Mouse (Mus musculus) cerebellum, postnatal 4 days (tissue): Measurements from ENCODE around the gene Sgsh.

Experiments
- DNase-seq, 2 experiments: peaks; one replicate each; pipeline ENCODE4 v3.0.0; 2022; ENCODE audit warnings: low spot score in 2 of 2, mixed read lengths in 1 of 2

Gene Sgsh

DNA sequence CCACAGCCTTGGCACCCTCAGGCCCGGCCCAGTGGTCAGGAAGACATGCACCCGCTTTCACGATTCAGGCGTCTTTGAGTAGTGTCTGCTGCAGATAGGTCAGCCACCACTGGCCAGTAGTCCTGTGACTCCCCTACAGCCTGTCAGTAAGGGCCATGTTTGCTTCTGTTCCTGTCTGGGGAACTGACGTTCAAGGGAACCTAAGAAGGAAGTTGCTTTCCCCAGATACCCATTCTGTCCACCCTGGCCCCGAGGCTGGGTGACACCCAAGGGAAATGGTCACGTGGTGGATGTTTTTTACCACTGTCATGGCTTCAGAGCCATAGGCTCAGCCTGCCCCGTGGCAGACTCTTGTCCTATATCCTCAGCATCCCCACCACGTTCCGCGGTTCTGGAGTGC lies 22.0 kb upstream of the Sgsh start:
- peak in 1 of 2 experiments; percentile 13 for DNase-seq

- no peak for DNase-seq
Measured at GRCm38 (mm10) chr11:119375425-119375824, 20.1 kb upstream of the Sgsh start.

DNA sequence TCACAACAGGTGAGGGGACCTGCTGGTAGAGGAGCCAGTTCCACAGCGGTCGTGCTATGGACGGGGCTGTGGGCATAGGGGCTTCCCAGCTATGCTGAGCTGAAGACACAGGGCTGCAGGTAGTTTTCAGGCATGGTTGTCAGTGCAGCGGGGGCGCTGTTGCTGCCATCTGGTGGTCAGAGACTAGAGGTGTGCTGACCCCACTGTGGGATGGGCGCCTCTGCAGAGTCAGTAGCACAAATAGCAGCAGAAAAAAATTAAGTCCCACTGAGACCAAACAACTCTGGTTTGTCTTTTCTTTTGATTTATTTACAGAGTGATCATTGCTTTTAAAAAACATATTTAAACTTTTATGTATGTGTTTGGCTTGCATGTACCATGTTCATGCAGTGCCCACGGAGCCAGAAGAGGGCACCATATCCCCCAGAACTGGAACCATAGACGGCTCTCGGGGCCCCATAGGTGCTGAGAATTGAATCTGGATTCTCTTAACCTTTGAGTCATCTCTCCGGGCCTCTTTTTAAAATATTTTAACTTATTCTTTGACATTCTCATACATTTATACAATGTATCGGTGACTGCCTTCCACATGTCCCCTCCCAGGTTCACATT lies 8.3 kb upstream of the Sgsh start:
- DNase-seq = peak; percentile 49 to 72

GRCm38 (mm10) chr11:119362769-119363533 lies 7.6 kb upstream of the Sgsh start:
- no peak for DNase-seq

GRCm38 (mm10) chr11:119359089-119359488 lies 3.8 kb upstream of the Sgsh start:
- DNase-seq = no peak

DNA sequence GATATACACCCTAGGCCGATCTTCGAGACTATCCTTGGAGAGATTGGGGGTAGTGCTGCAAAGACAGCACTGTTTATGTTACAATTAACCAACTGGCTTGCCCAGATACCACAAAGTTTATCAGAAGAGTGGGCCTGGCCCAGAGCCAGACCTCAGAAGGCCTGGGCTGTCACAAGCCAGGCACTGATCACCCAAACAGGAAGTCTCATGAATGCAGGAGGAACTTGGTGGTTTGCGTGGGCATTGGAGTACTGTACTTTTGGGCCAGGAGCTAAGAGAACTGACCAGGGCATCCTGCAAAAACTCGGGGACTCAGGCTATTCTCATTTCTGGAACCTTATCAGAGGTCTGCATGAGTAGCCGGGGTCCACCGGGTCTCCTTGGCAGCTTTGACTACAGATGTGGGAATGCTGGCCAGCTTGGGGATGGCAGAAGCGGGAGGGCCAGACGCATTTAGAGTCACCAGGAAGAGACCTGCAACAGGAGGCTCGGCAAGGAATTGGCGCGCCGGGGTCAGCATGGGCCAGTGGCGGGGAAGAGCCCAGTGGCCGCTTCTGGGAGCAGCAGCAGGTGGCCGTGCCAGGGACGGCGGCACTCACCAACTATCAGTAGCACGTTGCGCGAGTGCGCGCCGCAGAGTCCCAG lies 416 bp downstream of the Sgsh start:
- no peak for DNase-seq

DNA sequence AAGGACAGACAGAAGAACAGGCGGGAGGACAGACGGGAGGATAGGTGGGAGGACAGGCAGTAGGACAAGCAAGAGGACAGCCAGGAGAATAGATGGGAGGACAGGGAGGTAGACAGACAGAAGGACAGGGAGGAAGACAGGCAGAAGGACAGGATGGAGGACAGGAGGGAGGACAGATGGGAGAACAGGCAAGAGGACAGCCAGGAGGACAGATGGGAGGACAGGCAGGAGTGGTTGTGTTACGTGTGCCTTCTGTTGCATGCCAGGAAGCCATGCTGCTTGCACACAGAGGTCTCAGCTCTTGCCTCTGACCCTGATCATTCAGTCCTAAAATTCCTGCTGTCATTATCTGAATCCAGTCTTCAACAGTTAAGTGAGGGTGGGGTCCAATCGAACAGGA lies 1.4 kb downstream of the Sgsh start:
- no peak for DNase-seq

GRCm38 (mm10) chr11:119352113-119352512 lies 3.2 kb downstream of the Sgsh start:
- DNase-seq = no peak

DNA sequence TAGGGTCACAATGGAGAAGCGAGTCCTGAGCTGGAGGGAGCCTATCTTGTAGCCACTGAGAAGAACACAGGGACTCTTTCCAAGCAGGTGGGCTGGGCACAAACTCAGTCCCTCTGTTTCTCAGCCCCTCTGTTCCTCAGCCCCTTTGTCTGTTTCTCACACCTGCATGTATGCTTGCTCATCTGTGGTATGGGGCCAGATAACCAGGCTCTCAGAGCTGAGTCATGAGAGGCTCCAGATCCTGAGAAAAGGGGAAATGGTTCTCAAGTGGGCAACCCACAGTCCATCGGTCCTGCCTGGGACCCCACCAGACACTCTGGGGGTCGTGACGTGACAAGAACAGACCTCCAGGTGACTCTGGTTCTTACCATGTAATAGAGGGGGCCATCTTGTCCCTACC lies 8.2 kb downstream of the Sgsh start:
- no peak for DNase-seq

DNA sequence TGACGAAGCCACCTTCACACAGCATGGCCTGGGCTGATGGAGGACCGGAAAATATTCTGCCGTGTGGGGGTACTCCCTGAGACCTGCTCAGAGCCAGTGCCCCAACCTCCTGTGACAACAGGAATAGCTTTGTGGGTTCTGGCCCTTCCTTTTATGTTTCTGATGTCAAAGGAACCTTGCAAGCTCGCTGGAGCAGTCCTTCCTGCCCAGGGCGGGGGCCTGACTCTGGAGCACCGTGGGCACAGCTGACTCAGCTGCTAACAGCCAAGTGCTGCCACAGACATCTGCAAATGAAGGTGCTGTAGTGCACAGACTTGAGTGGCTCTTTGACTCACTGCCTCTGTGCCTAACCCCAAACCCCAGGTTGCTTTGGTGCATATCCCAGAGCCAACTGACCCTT lies 10.5 kb downstream of the Sgsh start:
- no peak for DNase-seq

DNA sequence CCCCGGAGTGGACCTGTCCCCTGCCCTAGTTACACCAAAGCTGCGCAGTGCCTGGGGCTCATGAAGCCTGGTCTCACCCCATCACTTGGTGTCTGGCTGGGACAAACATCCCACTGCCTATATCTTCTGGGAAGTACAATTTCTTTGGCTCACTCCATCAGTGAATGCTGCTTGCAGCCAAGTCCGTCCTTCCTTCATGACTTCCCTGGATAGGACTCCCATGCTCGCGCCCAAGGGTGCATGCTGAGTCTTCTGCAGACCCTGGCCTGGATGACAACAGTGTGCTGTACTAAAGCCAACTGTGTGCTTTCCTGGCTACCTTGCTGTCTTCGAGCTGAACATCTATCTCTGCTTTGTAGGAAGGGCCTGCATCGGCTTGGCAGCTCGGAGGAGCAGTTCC lies 11.2 kb downstream of the Sgsh start:
- DNase-seq = no peak

GRCm38 (mm10) chr11:119339637-119340036 lies 15.7 kb downstream of the Sgsh start:
- DNase-seq = peak; percentile 60 to 64

DNA sequence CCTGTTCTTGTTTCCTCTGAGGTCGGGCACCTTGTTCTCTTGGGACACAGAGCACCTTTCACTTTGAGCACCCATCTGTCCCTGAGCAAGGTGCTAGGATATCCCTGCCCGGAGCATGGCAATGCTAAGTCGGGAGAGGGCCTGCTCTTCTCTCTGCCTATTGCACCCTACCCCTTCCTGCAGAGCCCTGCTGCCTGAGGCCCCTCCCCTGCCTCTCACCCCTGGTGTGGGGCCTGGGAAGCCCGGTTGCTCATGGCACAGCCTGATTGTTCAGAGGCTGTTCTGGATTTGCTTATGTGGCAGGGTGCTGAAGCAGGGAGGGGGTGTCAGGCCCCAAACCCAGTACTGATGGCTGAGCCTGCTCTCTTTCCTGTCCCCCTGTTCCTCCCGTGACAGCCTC lies 16.2 kb downstream of the Sgsh start:
- no peak for DNase-seq

DNA sequence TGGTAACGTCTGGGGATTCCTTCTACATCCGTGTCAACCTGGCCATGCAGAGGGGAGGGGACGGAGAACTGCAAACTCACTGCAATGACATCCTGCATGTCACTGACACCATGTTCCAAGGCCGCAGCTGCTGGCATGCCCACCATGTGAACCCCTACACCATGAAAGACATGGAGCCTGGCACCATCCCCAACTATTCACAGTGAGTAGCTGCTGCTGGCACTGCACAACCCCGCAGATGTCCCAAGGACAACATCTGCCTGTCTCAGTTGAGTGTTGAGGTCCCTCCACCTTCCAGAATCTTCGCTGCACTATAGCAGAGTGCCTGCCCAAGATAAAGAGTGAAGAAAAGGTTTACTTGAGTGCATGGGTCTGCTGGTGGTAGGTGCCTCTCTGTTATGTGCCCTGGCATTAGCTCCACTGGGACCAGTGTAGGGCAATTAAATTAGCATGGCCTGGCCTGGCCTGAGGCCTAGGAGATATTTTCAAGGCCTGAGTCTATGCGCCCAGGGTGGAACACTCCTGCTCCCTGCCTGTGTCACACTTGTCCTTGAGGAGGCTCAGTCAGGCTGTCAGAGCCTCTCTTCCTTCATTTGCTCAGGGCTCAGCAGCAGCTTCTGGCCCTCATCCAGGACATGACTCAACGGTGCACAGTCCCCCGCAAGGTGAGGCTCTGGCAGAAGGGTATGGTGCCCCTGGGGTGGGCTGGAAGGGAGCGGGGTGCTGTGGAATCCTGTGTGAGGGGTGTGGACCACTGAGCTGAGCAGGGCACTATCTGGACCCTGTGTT lies 16.9 kb downstream of the Sgsh start:
- DNase-seq = no peak

DNA sequence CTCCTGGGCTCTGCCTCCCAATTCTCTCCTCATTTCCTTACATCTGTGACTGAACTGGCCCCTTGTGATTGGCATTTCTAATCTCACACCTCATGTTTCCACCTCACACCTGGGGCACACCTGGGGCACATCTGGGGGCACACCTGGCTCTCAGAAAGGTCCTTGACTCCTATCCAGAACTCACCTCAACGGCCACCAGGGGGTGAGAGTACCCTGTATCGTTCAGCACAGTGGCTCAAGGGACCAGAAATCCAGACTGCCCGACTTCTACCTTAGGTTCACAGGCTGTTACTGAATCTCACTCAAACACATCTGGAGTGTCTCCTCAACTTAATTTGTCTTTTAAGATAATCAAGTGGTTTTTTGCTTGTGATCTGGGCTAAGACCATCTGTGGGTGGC lies 23.4 kb downstream of the Sgsh start:
- DNase-seq = no peak

GRCm38 (mm10) chr11:119330592-119330991 lies 24.7 kb downstream of the Sgsh start:
- no peak for DNase-seq

GRCm38 (mm10) chr11:119325068-119325467 lies 30.3 kb downstream of the Sgsh start:
- DNase-seq = no peak

- no peak for DNase-seq
Measured at GRCm38 (mm10) chr11:119322521-119322920, 32.8 kb downstream of the Sgsh start.

DNA sequence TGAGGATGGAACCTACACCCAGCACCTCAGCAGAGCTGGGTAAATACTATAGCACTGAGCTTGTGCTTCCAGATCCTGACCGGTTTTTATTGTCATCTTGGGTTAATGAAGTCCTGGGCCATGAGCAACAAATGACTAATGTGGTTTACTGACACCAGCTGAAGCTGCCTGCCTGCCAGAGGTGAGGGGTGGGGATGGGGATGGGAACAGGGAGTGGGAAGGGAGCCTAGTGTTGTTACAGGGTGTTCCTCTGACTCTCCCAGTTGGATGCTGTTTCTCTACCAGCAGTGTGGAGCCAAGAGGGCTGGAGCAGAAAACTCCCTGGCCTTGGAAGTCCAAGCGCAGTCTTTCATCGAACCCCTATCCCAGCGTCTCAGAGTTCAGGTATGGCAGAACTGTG lies 38.6 kb downstream of the Sgsh start:
- no peak for DNase-seq

DNA sequence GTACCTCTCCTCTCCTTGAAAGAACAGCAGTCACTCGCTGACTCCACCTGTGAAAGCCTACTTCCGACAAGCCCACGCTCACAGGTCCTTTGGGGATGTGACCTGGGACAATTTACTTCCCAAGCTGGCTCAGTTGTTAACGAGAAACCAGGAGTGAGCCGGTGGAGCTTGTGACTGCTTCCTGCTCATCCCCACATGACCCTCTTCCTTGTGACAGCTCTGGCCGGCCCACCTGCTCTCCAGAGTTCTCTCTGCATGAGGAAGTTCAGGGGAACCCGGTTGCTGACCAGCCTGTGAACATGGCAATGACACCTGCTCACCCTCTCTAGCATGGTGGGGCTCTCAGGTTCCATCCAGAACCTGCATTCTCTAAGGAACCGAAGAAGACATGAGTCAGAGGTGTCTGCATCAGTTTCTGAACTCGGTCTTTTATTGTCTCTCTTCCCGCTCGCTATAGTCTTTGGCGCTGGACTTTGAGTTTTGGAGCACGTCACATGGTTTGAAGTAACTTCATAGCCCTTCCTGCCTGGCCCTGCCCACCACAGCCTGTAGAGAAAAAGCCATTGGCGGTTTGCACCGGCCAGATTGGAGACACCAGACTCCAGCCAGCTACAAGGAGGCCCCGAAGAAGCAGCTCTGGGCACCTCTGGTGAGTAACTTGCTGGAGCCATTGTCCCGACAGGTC lies 40.9 kb downstream of the Sgsh start:
- no peak for DNase-seq

GRCm38 (mm10) chr11:119310621-119311020 lies 44.7 kb downstream of the Sgsh start:
- no peak for DNase-seq

GRCm38 (mm10) chr11:119307916-119308315 lies 47.4 kb downstream of the Sgsh start:
- DNase-seq = no peak
